Mouse (Mus musculus) spleen, postnatal 10 days (tissue): ENCODE results near the gene Oxnad1.
A peak's percentile ranks its signal among the peaks of the same experiment; 100 is the strongest.

Experiments used
- DNase-seq, 2 experiments: peaks; one replicate each; pipeline ENCODE4 v3.0.0; 2021 to 2022; ENCODE audit warnings: low spot score in 2 of 2

The Oxnad1 gene

DNA sequence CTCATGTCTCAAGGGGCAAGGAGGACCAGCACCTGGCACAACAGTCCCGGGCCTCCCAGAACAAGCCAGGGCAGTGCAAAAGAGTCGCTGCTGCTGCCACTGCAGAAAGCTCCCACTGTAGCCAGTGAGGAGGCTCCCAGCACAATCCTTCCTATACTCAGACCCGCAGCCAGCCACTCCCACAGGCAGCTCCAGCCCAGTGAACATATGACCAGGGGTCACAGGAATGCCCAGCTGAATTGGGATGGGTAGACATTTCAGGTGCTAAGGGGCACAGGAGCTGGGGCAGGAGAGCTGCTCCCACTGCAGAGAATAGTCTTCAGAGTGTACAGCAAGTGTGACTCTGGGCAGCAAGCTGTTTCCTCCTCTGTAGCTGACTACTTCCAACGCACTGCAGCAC lies 60.2 kb downstream of the Oxnad1 start:
- DNase-seq = peak; percentile 51 to 62

DNA sequence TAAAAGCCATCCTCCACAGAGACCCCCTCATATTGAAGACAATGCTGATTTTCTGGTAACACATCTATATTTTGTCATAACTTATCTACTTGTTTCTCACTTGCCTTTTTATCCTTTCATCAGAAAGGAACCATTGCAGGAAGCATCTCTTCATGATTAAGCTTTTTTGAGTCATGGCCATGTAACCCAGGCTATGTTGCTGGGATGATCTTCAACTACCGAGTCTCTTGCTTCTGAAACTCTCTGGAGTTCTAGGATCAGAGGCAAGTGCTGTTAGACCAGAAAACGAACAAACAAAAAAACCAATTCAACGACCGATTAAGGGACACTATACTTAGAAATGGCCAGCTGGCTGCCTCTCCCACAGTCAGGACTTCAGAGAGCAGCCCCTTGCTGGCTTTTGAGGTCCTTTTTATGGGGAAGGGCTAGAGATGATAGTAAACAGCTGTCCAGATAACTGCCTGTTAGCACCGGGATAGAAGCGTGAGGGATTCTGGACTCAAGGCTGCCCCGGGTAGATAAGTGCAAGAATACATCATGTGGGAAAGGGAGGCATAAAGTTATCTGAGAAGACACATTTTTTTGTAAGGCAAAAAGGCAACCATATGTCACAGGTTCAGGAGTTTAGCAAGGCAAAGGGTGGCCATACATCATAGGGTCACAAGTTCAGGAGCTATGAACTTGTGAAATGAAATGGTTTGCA lies 60.8 kb downstream of the Oxnad1 start:
- peak in 1 of 2 experiments; percentile 74 for DNase-seq

DNA sequence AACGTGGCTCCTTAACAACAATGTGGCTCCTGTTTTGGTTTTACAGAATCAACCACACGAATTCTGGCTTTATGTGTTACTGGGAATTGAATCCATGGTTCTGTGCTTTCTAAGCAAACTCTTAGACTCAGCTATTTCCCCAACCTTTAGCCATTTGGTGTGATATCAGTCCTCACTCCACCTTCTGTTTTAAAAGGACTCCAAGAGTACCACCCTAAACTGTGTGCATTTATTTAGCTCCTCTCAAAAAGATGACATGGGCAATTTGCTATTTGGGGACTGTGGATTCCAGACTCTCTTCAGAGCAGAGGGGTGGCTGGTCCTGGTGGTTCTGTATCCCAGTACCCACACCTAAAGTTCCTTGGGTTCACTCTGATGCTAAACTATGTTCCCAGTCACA lies 61.4 kb downstream of the Oxnad1 start:
- no peak for DNase-seq

DNA sequence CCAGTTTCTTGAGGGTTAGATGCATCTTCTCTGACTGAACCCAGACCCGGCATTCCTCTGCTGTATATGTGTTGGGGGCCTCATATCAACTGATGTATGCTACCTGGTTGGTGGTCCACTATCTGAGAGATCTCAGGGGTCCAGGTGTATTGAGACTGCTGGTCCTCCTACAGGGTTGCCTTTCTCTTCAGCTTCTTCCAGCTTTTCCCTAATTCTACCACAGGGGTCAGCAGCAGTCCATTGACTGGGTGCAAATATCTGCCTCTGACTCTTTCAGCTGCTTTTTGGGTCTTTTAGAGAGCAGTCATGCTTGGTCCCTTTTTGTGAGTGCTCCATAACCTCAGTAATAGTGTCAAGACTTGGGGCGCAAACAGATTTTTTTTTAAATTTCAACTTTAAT lies 65.7 kb downstream of the Oxnad1 start:
- DNase-seq = no peak

DNA sequence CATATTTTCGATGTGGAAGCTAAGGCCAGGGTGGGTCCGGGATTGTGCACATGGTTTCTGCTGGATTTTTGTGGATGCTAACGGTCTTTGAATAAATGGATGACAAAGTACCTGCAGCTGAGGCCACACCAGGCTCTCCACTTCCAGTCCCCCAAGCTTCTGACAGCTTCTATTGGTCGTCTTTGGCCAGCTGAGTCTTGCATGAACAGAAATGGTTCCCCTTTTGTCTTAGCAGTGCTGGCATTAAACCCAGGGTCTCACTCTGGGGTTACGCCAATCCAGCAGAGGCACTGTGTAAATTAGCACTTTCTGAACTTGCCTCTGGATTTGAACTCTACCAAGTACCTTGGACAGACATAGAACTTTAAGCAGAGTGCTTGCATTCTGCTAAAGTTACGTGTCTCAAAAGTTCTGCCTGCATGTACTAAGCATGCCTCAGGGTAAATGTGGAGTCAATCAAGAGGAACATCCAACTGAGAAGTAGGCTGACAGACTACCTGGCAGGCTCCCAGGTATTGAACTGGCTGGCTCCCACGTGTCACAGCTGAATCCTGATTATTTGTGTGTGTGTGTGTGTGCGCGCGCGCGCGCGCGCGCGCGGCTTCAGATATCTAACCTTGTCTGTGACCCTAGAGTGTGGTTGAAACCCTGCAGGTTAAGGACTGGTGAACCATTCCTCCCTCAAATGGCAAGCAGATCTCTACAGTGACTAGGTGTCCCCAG lies 67.2 kb downstream of the Oxnad1 start:
- DNase-seq = no peak
